Mouse (Mus musculus) cerebral cortex, adult 2 months (tissue): ENCODE data around the gene Olfr441.

ENCODE experiments used
- WGBS: fragments of 180-500 bp; shearing (Covaris S2); methylation state at CpG from one replicate; pipeline ENCODE4 v1.1.7; 2018; 5-methylcytosine and 5-hydroxymethylcytosine counted together

The Olfr441 gene

DNA sequence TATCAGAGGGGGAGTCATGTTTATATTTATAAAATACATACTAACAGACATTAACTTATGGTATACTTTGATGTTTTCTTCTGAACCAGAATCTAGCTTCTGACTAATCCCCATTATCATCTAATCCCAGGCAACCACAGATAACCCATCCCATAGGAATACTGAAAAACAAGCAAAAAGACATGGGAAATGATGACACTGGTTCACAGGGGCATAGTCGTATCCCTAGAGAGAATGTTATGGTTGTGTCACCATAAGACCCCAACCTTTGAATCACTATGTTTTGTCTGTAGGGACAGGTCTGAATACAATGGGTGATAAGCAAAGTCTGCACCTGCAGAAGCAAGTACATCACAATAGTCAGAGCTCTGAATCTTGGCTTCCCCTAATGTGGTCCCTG lies at the start of gene Olfr441:
Olfr441 (plus strand) TSS at position 301 of the 400 bp plus-strand sequence.
- 90% methylated on average over 1 of the region's 1 CpGs for WGBS

DNA sequence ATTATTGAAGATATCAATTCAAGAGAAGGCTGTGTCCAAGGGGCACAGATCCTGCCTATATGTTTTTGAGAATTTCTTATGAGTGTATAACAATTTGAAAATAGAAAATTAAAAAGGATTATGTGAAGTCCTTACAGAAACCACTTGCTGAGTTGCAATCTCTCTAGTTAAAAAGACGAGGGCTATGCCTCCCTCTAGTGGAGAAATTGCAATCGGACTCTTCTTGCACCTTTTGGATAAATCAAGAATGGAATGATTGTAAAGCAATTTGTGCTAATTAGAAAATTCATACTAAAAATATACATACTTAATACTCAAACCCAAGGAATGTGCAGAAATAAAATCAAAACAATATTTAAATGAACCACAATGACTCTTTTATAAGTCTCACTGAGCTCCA lies 27.4 kb upstream of the Olfr441 start:
- 7% methylated on average over 2 of the region's 2 CpGs for WGBS

DNA sequence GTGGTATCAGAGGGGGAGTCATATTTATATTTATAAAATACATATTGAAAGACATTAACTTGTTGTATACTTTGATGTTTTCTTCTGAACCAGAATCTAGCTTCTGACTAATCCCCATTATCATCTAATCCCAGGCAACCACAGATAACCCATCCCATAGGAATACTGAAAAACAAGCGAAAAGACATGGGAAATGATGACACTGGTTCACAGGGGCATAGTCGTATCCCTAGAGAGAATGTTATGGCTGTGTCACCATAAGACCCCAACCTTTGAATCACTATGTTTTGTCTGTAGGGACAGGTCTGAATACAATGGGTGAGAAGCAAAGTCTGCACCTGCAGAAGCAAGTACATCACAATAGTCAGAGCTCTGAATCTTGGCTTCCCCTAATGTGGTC lies 40.1 kb downstream of the Olfr441 start, which contains the start of gene Olfr237-ps1:
Olfr237-ps1 (plus strand) TSS at position 301 of the 400 bp plus-strand sequence.
- 83% methylated on average over 2 of the region's 2 CpGs for WGBS

DNA sequence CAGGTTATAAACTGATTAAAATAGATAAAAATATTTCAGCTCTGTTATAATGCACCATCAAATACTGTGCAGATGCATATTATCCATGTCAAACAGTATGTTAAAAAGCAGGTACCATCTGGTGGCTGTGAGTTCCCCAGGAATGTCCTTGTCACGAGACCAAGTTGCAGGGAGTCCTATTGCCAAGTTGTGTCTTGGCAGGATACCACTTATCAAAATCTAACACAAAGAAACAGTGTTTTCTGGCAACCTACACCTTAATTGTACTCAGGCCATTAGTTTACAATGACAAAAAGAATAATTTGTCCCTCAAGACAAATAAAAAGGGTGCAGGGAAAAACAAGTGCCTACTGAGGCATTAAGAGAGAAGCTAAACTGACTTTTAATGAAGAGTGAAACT lies 53.3 kb downstream of the Olfr441 start:
- WGBS = 27% methylated on average over 1 of the region's 1 CpGs

DNA sequence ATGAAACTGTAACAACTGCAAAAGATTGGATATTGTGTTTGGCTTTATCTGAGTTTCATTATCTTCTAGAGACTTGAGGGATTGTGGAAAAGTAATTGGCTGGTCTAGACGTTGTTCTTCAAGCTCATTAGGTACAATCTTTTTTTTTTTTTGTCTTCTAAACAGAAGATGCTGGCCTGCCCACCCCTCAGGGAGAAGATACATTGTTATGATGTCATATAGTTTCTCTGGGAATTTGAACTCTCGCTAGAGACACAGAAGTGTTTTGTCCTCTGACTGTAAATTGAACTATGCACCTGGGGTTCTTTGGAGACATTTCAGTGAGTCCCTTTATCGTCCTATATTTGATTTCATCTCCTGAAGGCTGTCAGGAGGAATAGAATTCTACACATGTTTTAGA lies 56.8 kb downstream of the Olfr441 start, which contains the start of gene Olfr437:
Olfr437 (plus strand) TSS at position 301 of the 400 bp plus-strand sequence.
- 71% methylated on average over 3 of the region's 3 CpGs for WGBS

DNA sequence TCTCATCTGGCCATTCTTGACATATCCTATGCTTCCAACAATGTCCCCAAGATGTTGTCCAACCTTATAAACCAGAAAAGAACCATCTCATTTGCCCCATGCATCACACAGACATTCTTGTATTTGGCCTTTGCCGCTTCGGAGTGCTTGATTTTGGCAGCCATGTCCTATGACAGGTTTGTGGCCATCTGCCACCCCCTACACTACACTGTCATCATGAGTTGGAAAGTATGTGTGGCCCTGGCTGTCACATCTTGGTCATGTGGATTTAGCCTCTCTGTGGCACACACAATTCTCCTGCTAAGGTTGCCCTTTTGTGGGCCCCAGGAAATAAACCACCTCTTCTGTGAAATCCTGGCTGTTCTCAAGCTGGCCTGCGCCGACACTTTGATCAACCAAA lies 61.1 kb downstream of the Olfr441 start:
- 97% methylated on average over 4 of the region's 4 CpGs for WGBS
